Mouse (Mus musculus) lung, embryonic 16.5 days (tissue): Measurements from ENCODE around the gene Rapgef2. TPM values are rescaled to one million over a fixed set of nuclear protein-coding genes. Genes with fewer than 3 reads are reported as not detected.

Source experiments
- ATAC-seq: fragments of 200-750 bp; cut with Nextera tagmentation; 2 replicates; pipeline ENCODE4 v1.8.0; 2017; ENCODE audit warnings: low read depth, mild to moderate bottlenecking, moderate library complexity
- H3K27ac ChIP-seq: fragments of 300-500 bp; sonication (generic); 2 replicates; pipeline ENCODE4 v1.5.1; 2014; ENCODE audit warnings: mild to moderate bottlenecking, control low read depth, low read length
- H3K27me3 ChIP-seq: fragments of 300-500 bp; sonication (generic); 2 replicates; pipeline ENCODE4 v1.6.1; 2014; ENCODE audit warnings: low read depth, low read length, mixed read lengths; ENCODE audit not compliant: control insufficient read depth, insufficient read depth
- H3K36me3 ChIP-seq: fragments of 300-500 bp; sonication (generic); 2 replicates; pipeline ENCODE4 v1.6.1; 2014; ENCODE audit warnings: low read length; ENCODE audit not compliant: control insufficient read depth, insufficient read depth
- H3K4me1 ChIP-seq: fragments of 300-500 bp; sonication (generic); replicated peaks from 2 replicates; pipeline ENCODE4 v1.6.1; 2014; ENCODE audit warnings: low read length, mixed read lengths; ENCODE audit not compliant: control insufficient read depth, insufficient read depth
- H3K4me2 ChIP-seq: fragments of 300-500 bp; sonication (generic); 2 replicates; pipeline ENCODE4 v1.6.1; 2014; ENCODE audit warnings: low read depth, low read length, control low read depth
- H3K4me3 ChIP-seq: fragments of 300-500 bp; sonication (generic); 2 replicates; pipeline ENCODE4 v1.5.1; 2014; ENCODE audit warnings: mild to moderate bottlenecking, low read length, control low read depth
- H3K9ac ChIP-seq: fragments of 300-500 bp; sonication (generic); 2 replicates; pipeline ENCODE4 v1.6.1; 2014; ENCODE audit warnings: low read length, control low read depth
- H3K9me3 ChIP-seq: fragments of 300-500 bp; sonication (generic); 2 replicates; pipeline ENCODE4 v1.6.1; 2016; ENCODE audit warnings: low read length; ENCODE audit not compliant: control insufficient read depth
- WGBS: fragments of 180-500 bp; shearing (Covaris S2); extraction: QIAGEN DNeasy Blood & Tissue Kit; methylation state at CpG from one replicate; pipeline ENCODE4 v1.1.7; 2014; 5-methylcytosine and 5-hydroxymethylcytosine counted together
- polyA plus RNA-seq: library from polyadenylated mRNA; unstranded; fragments of >200 nt; fragmentation: Nextera tagmentation; extraction: Ambion mirVana; gene quantifications from 2 replicates; pipeline ENCODE4 v1.2.1, GENCODE M21; 2015

Gene Rapgef2
- polyA plus RNA-seq, 1 experiment from 2014 or later = 5.1 TPM

GRCm38 (mm10) chr3:79153039-79153487 is 133.3 kb downstream of the Rapgef2 start:
- H3K9me3 ChIP-seq = no peaks in the 10 kb centered on the region
- peak; percentile 68 for ATAC-seq
- peak overlapping the region; percentile 66 for H3K27ac ChIP-seq
- H3K4me1 ChIP-seq = 0 out of 2 replicates have a peak, but pooled peaks cover 5% of the 10 kb centered on the region
- H3K36me3 ChIP-seq = no peaks in the 10 kb centered on the region
- no peak overlapping the region for H3K9ac ChIP-seq
- H3K4me2 ChIP-seq = no peak overlapping the region
- no peak overlapping the region for H3K4me3 ChIP-seq
- H3K27me3 ChIP-seq = no peaks in the 10 kb centered on the region
- WGBS = 62% methylated on average over 5 of the region's 5 CpGs

- Histone ChIP-seq H3K4me1 (peaks cover 17% of the 10 kb centered on the region), H3K27me3 (no peaks in the 10 kb centered on the region), H3K27ac (no peak overlapping the region), H3K4me2 (no peak overlapping the region), H3K4me3 (no peak overlapping the region), H3K9me3 (no peaks in the 10 kb centered on the region), H3K36me3 (no peaks in the 10 kb centered on the region), H3K9ac (no peak overlapping the region)
- 29% methylated on average over 10 of the region's 10 CpGs for WGBS
- peak; percentile 26; the same call in 1 of the 2 replicates for ATAC-seq
Observed at GRCm38 (mm10) chr3:79145407-79146055, 140.8 kb downstream of the Rapgef2 start.

- Histone ChIP-seq H3K4me3 (no peak overlapping the region), H3K9me3 (no peaks in the 10 kb centered on the region), H3K4me1 (peaks cover 24% of the 10 kb centered on the region), H3K9ac (peak overlapping the region; percentile 31; the same call in 1 of the 2 replicates), H3K4me2 (peak overlapping the region; percentile 27; the same call in 1 of the 2 replicates), H3K36me3 (no peaks in the 10 kb centered on the region), H3K27ac (peak overlapping the region; percentile 52), H3K27me3 (no peaks in the 10 kb centered on the region)
- 30% methylated on average over 13 of the region's 13 CpGs for WGBS
- peak; percentile 28; the same call in 1 of the 2 replicates for ATAC-seq
Observed at GRCm38 (mm10) chr3:79144672-79145406, 141.5 kb downstream of the Rapgef2 start.

- Histone ChIP-seq H3K4me3 (no peak overlapping the region), H3K4me1 (peaks cover 24% of the 10 kb centered on the region)
Observed at GRCm38 (mm10) chr3:79144085-79144484, 142.2 kb downstream of the Rapgef2 start.

GRCm38 (mm10) chr3:79139245-79139644 is 147.1 kb downstream of the Rapgef2 start:
- Histone ChIP-seq H3K27me3 (no peaks in the 10 kb centered on the region), H3K4me2 (no peak overlapping the region), H3K4me1 (peaks cover 8% of the 10 kb centered on the region), H3K4me3 (no peak overlapping the region), H3K27ac (no peak overlapping the region), H3K9ac (no peak overlapping the region), H3K9me3 (no peaks in the 10 kb centered on the region), H3K36me3 (no peaks in the 10 kb centered on the region)
- WGBS = 26% methylated on average over 3 of the region's 3 CpGs
- ATAC-seq = peak; percentile 34; the same call in 1 of the 2 replicates

More at GRCm38 (mm10) chr3:79144085-79144484, 142.2 kb downstream of the Rapgef2 start:
- Histone ChIP-seq H3K27ac (no peak overlapping the region), H3K27me3 (no peaks in the 10 kb centered on the region), H3K36me3 (no peaks in the 10 kb centered on the region), H3K9ac (no peak overlapping the region), H3K4me2 (no peak overlapping the region), H3K9me3 (no peaks in the 10 kb centered on the region)
- WGBS = 77% methylated on average over 6 of the region's 6 CpGs
- ATAC-seq = no peak

- Histone ChIP-seq H3K36me3 (no peaks in the 10 kb centered on the region), H3K9me3 (no peaks in the 10 kb centered on the region), H3K27me3 (no peaks in the 10 kb centered on the region), H3K4me2 (no peak overlapping the region), H3K4me1 (peaks cover 8% of the 10 kb centered on the region), H3K27ac (no peak overlapping the region), H3K4me3 (no peak overlapping the region), H3K9ac (no peak overlapping the region)
- ATAC-seq = no peak
Observed at GRCm38 (mm10) chr3:79138601-79139000, 147.7 kb downstream of the Rapgef2 start.

- no peak overlapping the region for H3K4me3 ChIP-seq
- no peaks in the 10 kb centered on the region for H3K36me3 ChIP-seq
- no peaks in the 10 kb centered on the region for H3K9me3 ChIP-seq
- H3K4me1 ChIP-seq = 0 out of 2 replicates have a peak, but pooled peaks cover 2% of the 10 kb centered on the region
- no peak overlapping the region for H3K27ac ChIP-seq
- H3K4me2 ChIP-seq = no peak overlapping the region
- 80% methylated on average over 3 of the region's 3 CpGs for WGBS
- H3K27me3 ChIP-seq = no peaks in the 10 kb centered on the region
- no peak overlapping the region for H3K9ac ChIP-seq
- no peak for ATAC-seq
Observed at GRCm38 (mm10) chr3:79130991-79131390, 155.3 kb downstream of the Rapgef2 start.

GRCm38 (mm10) chr3:79129044-79129600 is 157.2 kb downstream of the Rapgef2 start:
- ATAC-seq = 0 out of 2 replicates have a peak, but pooled peaks have one; percentile 38
- no peak overlapping the region for H3K27ac ChIP-seq
- H3K9ac ChIP-seq = no peak overlapping the region

GRCm38 (mm10) chr3:79127797-79128196 is 158.5 kb downstream of the Rapgef2 start:
- Histone ChIP-seq H3K9me3 (no peaks in the 10 kb centered on the region), H3K9ac (no peak overlapping the region), H3K27me3 (no peaks in the 10 kb centered on the region), H3K4me2 (no peak overlapping the region), H3K4me1 (0 out of 2 replicates have a peak, but pooled peaks cover 2% of the 10 kb centered on the region), H3K4me3 (no peak overlapping the region), H3K36me3 (no peaks in the 10 kb centered on the region), H3K27ac (no peak overlapping the region)
- WGBS = 69% methylated on average over 2 of the region's 2 CpGs
- ATAC-seq = no peak

More at GRCm38 (mm10) chr3:79129044-79129600, 157.2 kb downstream of the Rapgef2 start:
- Histone ChIP-seq H3K4me1 (0 out of 2 replicates have a peak, but pooled peaks cover 2% of the 10 kb centered on the region), H3K9me3 (no peaks in the 10 kb centered on the region), H3K36me3 (no peaks in the 10 kb centered on the region), H3K27me3 (no peaks in the 10 kb centered on the region), H3K4me2 (no peak overlapping the region), H3K4me3 (no peak overlapping the region)
- 50% methylated on average over 6 of the region's 6 CpGs for WGBS
